Mouse (Mus musculus): ENCODE measurements at regions not wholly inside any gene's neighbourhood (a gene's known extent, or its start where the extent isn't known, plus 50 kb on each side); places are given as distances from the start of the nearest gene placed in this dataset.

GRCm38 (mm10) chr10:109510917-109511715 lies 500.3 kb upstream of the Syt1 start:
- H3K27me3 ChIP-seq (replicated peaks), result no peaks in the 10 kb centered on the region
- no peak for ATAC-seq (replicated peaks)
- no peak overlapping the region for H3K4me3 ChIP-seq
- no peaks in the 10 kb centered on the region for H3K9me3 ChIP-seq
- no peak overlapping the region for H3K4me2 ChIP-seq
- no peak overlapping the region for H3K9ac ChIP-seq
- WGBS, result 62% methylated on average over 1 of the region's 1 CpGs
- H3K36me3 ChIP-seq (replicated peaks), result no peaks in the 10 kb centered on the region
- H3K27ac ChIP-seq, result no peak overlapping the region
- H3K4me1 ChIP-seq, result no peaks in the 10 kb centered on the region

- Histone ChIP-seq H3K4me2 (no peak overlapping the region), H3K9ac (no peak overlapping the region), H3K9me3 (no peaks in the 10 kb centered on the region), H3K4me1 (no peaks in the 10 kb centered on the region), H3K4me3 (no peak overlapping the region), H3K27ac (no peak overlapping the region), H3K27me3 (replicated peaks) (no peaks in the 10 kb centered on the region), H3K36me3 (replicated peaks) (no peaks in the 10 kb centered on the region)
- 76% methylated on average over 1 of the region's 1 CpGs for WGBS
- ATAC-seq (replicated peaks), result no peak
Observed at GRCm38 (mm10) chr10:109508553-109508952, 497.8 kb upstream of the Syt1 start.

DNA sequence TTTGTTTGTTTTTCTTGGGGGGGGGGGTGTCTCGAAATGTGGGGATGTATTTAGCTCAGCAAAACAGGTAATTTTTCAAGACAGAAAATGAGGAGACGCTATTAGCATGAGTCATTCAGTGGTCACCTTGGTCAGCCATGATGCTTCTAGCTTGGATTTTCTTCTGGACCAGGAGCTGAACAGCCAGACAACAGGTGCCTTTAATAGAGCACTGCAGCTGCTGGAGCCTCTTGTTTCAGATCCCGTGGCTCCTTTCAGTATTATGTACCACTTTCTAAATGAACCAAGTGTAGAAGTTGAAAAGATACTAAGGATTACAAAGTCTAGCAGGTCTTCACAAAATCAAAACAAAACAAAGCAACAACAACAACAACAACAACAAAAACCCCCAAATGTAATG lies 496.4 kb upstream of the Syt1 start:
- no peak for ATAC-seq (replicated peaks)

DNA sequence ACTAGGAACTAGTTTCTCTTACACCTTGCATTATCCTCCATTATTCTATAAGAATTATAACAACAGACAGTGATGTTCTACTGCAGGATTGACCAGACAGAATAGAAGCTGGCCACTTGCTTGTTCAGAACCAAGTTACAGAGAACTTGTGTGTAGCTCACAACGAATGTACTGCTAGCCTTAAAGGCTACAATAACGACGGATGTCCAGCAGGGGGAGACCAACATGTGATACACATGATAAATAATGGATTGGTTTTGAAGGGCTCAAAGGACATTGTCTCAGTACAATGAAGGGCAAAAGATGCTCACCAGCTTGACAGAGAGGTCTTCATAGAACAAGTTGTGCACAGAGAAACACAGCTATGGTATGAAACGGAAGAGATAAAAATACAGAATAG lies 493.9 kb upstream of the Syt1 start:
- no peaks in the 10 kb centered on the region for H3K27me3 ChIP-seq (replicated peaks)
- 54% methylated on average over 4 of the region's 4 CpGs for WGBS
- H3K4me3 ChIP-seq, result no peak overlapping the region
- H3K9me3 ChIP-seq, result no peaks in the 10 kb centered on the region
- H3K27ac ChIP-seq, result no peak overlapping the region
- H3K4me1 ChIP-seq, result no peaks in the 10 kb centered on the region
- no peak overlapping the region for H3K9ac ChIP-seq
- no peak overlapping the region for H3K4me2 ChIP-seq
- no peak for ATAC-seq (replicated peaks)
- no peaks in the 10 kb centered on the region for H3K36me3 ChIP-seq (replicated peaks)

More for the DNA sequence above, 496.4 kb upstream of the Syt1 start:
- no peak overlapping the region for H3K9ac ChIP-seq
- H3K4me2 ChIP-seq, result no peak overlapping the region
- H3K27ac ChIP-seq, result no peak overlapping the region
- H3K4me3 ChIP-seq, result no peak overlapping the region
- H3K27me3 ChIP-seq (replicated peaks), result no peaks in the 10 kb centered on the region
- H3K36me3 ChIP-seq (replicated peaks), result no peaks in the 10 kb centered on the region
- no peaks in the 10 kb centered on the region for H3K4me1 ChIP-seq
- WGBS, result 60% methylated on average over 3 of the region's 3 CpGs
- no peaks in the 10 kb centered on the region for H3K9me3 ChIP-seq

GRCm38 (mm10) chr10:109500861-109501260 lies 490.1 kb upstream of the Syt1 start:
- H3K27ac ChIP-seq, result no peak overlapping the region

GRCm38 (mm10) chr10:109498301-109498700 lies 487.5 kb upstream of the Syt1 start:
- Histone ChIP-seq H3K4me3 (no peak overlapping the region), H3K36me3 (replicated peaks) (no peaks in the 10 kb centered on the region), H3K4me2 (no peak overlapping the region), H3K4me1 (no peaks in the 10 kb centered on the region), H3K9me3 (no peaks in the 10 kb centered on the region), H3K9ac (no peak overlapping the region), H3K27me3 (replicated peaks) (no peaks in the 10 kb centered on the region), H3K27ac (no peak overlapping the region)
- no peak for ATAC-seq (replicated peaks)
- WGBS, result 70% methylated on average over 3 of the region's 3 CpGs

More at GRCm38 (mm10) chr10:109500861-109501260, 490.1 kb upstream of the Syt1 start:
- Histone ChIP-seq H3K4me3 (no peak overlapping the region), H3K4me1 (no peaks in the 10 kb centered on the region), H3K9me3 (no peaks in the 10 kb centered on the region), H3K36me3 (replicated peaks) (no peaks in the 10 kb centered on the region), H3K4me2 (no peak overlapping the region), H3K9ac (no peak overlapping the region), H3K27me3 (replicated peaks) (no peaks in the 10 kb centered on the region)
- ATAC-seq (replicated peaks), result no peak

- H3K27me3 ChIP-seq (replicated peaks), result no peaks in the 10 kb centered on the region
- no peak overlapping the region for H3K27ac ChIP-seq
- H3K4me3 ChIP-seq, result no peak overlapping the region
- 78% methylated on average over 10 of the region's 10 CpGs for WGBS
- H3K9ac ChIP-seq, result no peak overlapping the region
- H3K9me3 ChIP-seq, result no peaks in the 10 kb centered on the region
- peak; percentile 60 for ATAC-seq (replicated peaks)
- H3K4me1 ChIP-seq, result no peaks in the 10 kb centered on the region
- no peaks in the 10 kb centered on the region for H3K36me3 ChIP-seq (replicated peaks)
- no peak overlapping the region for H3K4me2 ChIP-seq
Observed at GRCm38 (mm10) chr10:109496161-109496560, 485.4 kb upstream of the Syt1 start.

GRCm38 (mm10) chr10:109490765-109491164 lies 480.0 kb upstream of the Syt1 start:
- WGBS, result 71% methylated on average over 4 of the region's 4 CpGs
- H3K4me2 ChIP-seq, result no peak overlapping the region
- H3K36me3 ChIP-seq (replicated peaks), result no peaks in the 10 kb centered on the region
- no peak overlapping the region for H3K27ac ChIP-seq
- H3K4me3 ChIP-seq, result no peak overlapping the region
- no peaks in the 10 kb centered on the region for H3K4me1 ChIP-seq
- no peak for ATAC-seq (replicated peaks)
- no peaks in the 10 kb centered on the region for H3K9me3 ChIP-seq
- H3K9ac ChIP-seq, result no peak overlapping the region
- H3K27me3 ChIP-seq (replicated peaks), result no peaks in the 10 kb centered on the region

DNA sequence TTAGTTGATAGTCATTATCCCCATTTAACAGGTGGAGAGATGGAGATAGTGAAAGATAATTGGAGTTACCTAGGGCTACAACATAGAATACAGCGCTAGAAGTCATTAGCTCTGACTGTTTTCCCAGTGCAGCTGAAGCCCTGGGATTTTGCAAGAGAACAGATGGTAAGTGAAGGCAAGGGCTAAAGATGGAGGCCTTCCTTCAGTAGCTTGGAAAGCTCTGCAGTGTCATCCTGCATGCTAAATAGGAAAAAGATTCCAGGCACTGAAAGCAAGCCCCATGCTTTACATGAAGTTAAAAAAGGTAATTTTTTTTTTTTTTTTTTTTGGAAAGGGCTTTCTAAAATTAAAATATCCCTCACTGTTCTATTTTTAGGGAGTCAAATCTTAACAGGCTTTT lies 477.2 kb upstream of the Syt1 start:
- Histone ChIP-seq H3K9ac (no peak overlapping the region), H3K9me3 (no peaks in the 10 kb centered on the region), H3K4me2 (no peak overlapping the region), H3K27me3 (replicated peaks) (no peaks in the 10 kb centered on the region), H3K4me1 (no peaks in the 10 kb centered on the region), H3K36me3 (replicated peaks) (no peaks in the 10 kb centered on the region), H3K4me3 (no peak overlapping the region), H3K27ac (no peak overlapping the region)
- no peak for ATAC-seq (replicated peaks)
- 91% methylated on average over 1 of the region's 1 CpGs for WGBS

- Histone ChIP-seq H3K4me3 (no peak overlapping the region), H3K9me3 (no peaks in the 10 kb centered on the region), H3K36me3 (replicated peaks) (no peaks in the 10 kb centered on the region), H3K27me3 (replicated peaks) (no peaks in the 10 kb centered on the region), H3K4me2 (no peak overlapping the region), H3K27ac (no peak overlapping the region), H3K9ac (no peak overlapping the region), H3K4me1 (no peaks in the 10 kb centered on the region)
- WGBS, result 88% methylated on average over 7 of the region's 7 CpGs
- no peak for ATAC-seq (replicated peaks)
Observed at GRCm38 (mm10) chr10:109486917-109487604, 476.3 kb upstream of the Syt1 start.

- Histone ChIP-seq H3K36me3 (replicated peaks) (no peaks in the 10 kb centered on the region), H3K27me3 (replicated peaks) (no peaks in the 10 kb centered on the region), H3K4me2 (no peak overlapping the region), H3K9ac (no peak overlapping the region), H3K4me3 (no peak overlapping the region), H3K9me3 (no peaks in the 10 kb centered on the region), H3K4me1 (no peaks in the 10 kb centered on the region), H3K27ac (no peak overlapping the region)
- ATAC-seq (replicated peaks), result no peak
Observed at GRCm38 (mm10) chr10:109480551-109480950, 469.8 kb upstream of the Syt1 start.

- Histone ChIP-seq H3K27me3 (replicated peaks) (no peaks in the 10 kb centered on the region), H3K4me3 (no peak overlapping the region), H3K36me3 (replicated peaks) (no peaks in the 10 kb centered on the region), H3K4me2 (no peak overlapping the region), H3K9ac (no peak overlapping the region), H3K9me3 (no peaks in the 10 kb centered on the region), H3K4me1 (no peaks in the 10 kb centered on the region), H3K27ac (no peak overlapping the region)
- no peak for ATAC-seq (replicated peaks)
- WGBS, result 75% methylated on average over 5 of the region's 5 CpGs
Observed at GRCm38 (mm10) chr10:109479941-109480340, 469.2 kb upstream of the Syt1 start.

DNA sequence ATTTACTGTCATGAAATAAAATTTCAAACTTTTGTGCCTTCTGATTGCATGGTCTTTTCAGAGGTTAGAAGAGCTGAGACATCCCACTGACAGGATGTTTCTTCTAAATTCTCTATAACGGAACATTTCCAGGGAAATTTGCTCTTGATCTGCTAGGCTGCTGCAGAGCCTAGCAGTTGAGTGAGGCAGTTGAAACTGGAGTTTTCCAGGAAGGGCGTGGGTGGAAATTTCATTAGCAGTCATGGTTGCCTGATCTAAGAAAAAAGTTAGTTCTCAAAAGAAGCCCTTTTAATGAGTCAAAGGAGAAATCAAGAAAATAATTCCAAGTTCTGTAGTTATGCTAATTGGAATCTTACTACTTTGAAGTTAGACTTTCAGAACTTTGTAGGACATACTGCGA lies 455.7 kb upstream of the Syt1 start:
- Histone ChIP-seq H3K9ac (no peak overlapping the region), H3K36me3 (replicated peaks) (no peaks in the 10 kb centered on the region), H3K9me3 (no peaks in the 10 kb centered on the region), H3K27ac (no peak overlapping the region), H3K4me1 (no peaks in the 10 kb centered on the region), H3K4me3 (no peak overlapping the region), H3K27me3 (replicated peaks) (no peaks in the 10 kb centered on the region), H3K4me2 (no peak overlapping the region)
- 84% methylated on average over 3 of the region's 3 CpGs for WGBS
- no peak for ATAC-seq (replicated peaks)
